Mouse (Mus musculus) frontal cortex, postnatal 36 days (tissue): ENCODE measurements around the gene Hoxb2.
A peak's percentile ranks its signal among the peaks of the same experiment; 100 is the strongest.

Experiments used
- DNase-seq, 2 experiments: peaks; one replicate each; pipeline ENCODE4 v3.0.0; 2022; ENCODE audit warnings: low spot score in 2 of 2

Hoxb2 gene

DNA sequence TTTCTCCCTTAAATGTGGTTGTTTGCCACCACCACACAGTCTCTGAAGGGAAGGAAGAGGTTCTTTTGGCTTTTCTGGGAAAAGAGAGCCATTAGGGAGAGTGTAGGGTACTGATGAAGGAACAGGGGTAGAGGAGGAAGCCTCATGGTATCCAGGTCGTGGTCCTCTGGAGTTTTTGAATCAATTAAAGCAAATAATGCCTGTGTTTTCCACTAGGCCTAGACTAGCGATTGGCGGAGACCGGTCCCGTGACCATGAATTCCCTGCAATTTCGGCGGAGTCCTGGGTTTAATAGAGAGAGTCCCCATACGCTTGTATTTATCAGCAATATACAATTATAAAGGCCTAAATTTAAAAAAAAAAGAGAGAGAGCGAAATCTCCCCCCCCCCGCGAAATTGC, 987 bp downstream of the Hoxb2 start:
- DNase-seq = no peak

DNA sequence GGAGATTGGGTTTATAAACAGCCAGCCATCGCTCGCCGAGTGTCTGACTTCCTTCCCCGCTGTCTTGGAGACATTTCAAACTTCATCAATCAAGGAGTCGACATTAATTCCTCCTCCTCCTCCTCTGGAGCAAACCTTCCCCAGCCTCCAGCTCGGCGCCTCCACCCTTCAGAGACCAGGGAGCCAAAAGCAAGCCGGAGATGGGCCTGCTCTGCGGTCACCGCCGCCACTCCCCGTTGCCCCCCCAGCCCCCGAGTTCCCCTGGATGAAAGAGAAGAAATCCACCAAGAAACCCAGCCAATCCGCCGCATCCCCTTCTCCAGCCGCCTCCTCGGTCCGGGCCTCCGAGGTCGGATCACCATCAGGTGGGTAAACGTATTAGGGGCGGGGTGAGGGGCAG, 1.5 kb downstream of the Hoxb2 start:
- no peak for DNase-seq

DNA sequence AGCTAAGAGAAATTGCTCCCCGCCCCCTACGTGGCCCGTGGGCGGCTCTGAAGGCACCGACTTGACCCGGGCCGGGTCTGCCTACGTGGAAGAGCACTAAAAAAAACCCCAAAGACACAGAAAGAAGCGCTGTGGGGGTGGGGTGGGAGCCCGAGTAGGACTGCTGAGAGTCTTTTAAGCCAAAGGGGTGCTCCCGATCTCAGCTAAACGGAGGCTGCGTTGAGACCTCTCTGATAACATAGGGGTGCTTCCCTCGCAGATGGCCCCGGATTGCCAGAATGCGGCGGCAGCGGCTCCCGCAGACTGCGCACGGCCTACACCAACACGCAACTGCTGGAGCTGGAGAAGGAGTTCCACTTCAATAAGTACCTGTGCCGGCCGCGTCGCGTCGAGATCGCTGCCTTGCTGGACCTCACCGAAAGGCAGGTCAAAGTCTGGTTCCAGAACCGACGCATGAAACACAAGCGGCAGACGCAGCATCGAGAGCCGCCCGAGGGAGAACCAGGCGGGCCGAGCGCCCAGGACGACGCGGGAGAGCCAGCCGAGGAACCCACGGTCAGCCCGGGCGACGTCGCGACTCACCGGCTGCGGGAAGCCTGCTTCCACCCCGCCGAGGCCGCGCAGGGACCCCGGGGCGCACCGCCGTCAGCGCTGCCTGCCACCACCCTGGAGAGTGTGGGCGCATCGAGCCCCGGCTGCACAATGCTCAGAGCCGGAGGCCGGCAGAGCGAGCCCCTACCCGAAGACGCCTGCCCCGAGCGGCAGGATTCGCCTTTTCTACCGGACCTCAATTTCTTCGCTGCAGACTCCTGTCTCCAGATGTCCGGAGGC, 2.6 kb downstream of the Hoxb2 start:
- DNase-seq = peak in 1 of 2 experiments; percentile 4

DNA sequence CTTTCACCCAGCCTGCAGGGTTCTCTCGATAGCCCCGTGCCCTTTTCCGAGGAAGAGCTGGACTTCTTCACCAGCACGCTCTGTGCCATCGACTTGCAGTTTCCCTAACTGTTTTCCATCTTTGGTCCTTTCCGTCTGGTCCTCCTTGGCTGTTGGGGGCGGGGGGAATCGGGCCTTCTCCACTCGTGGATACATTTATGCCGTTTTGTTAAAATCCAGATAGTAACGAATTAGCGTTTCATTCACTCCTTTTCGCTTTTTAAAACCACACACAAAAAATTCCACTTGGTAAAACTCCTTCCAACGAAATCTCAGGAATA, 3.2 kb downstream of the Hoxb2 start:
- no peak for DNase-seq

DNA sequence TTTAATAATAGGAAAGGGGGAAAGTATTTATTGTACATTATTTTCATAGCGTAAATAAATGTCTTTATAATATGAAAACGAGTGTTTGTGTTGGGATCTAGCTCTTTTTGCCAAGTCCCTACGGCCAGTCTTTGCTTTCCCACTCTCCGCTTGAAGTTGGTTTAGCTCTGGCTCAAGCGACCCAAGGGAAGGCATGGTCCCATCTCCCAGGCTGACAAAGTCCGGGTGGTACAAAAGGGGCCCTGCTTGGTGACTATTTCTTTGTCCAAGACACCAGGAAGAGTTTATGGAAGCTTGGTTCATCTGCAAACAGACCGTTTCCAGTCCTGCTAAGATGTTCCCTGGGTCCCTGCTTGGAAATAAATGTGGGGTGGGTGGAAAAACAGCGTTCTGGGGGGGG, 3.6 kb downstream of the Hoxb2 start:
- DNase-seq = no peak

DNA sequence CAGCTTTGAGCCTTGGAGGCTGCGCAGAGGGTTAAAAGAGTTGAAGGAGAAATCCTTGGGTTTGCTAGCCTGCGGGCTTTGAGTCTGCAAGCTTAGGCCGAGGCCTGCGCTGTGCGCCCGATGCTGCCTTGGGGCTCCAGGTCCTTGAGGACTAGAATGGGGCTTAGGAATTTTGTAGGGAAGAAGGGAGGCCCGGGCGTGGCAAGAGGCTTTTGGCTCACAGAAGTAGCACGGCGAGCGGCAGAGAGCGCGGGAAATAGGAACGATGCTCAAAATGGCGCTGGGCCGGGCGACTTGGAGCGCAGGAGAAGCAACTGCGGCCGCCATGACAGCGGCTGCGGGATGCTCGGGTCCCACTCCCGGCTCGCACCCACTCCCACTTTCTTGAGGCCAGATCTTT, 4.1 kb downstream of the Hoxb2 start:
- no peak for DNase-seq

DNA sequence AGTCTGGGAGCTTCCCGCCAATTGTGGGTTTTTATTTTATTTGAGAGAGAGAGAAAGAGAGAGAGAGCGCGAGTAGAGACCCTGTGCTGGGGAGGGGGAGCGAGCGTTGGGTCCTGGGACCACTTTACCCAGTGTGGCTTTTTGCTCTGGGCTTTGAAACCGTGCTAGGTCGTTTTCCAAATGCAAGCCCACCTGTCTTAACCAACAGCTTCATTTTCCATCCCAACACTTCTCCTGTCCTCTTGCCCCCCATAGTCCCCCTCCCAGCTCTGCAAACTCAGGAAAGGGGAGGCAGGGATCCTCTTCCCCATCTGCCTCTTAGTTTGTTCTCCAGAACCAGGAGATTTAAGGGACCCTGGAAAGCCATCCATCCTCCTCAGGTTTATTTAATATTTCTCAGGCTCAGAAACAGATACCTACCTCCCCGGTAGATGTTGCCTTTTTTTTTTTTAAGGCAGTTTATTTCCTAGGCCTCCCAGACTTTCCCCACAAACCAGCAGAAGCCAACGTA, 4.5 kb downstream of the Hoxb2 start:
- no peak for DNase-seq

DNA sequence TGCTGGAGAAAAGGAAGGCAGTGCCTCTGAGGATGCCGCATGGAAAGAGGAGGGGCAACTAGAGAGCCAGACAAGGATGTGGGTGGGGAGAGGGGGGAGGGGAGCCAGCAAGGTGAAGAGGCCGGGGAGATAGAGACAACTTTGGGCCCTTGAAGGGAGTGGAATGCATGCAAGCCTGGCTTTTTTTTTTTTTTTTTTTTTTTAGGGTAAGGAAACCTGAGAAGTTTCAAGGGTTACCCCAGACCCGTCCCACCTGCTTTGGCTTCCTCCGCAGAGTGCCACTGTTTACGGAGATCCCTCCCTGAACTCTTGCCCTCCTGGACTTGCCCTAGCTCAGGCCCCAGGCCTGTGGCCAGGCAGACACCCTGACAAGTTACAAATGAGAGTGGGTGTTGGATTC, 13.5 kb downstream of the Hoxb2 start:
- no peak for DNase-seq

DNA sequence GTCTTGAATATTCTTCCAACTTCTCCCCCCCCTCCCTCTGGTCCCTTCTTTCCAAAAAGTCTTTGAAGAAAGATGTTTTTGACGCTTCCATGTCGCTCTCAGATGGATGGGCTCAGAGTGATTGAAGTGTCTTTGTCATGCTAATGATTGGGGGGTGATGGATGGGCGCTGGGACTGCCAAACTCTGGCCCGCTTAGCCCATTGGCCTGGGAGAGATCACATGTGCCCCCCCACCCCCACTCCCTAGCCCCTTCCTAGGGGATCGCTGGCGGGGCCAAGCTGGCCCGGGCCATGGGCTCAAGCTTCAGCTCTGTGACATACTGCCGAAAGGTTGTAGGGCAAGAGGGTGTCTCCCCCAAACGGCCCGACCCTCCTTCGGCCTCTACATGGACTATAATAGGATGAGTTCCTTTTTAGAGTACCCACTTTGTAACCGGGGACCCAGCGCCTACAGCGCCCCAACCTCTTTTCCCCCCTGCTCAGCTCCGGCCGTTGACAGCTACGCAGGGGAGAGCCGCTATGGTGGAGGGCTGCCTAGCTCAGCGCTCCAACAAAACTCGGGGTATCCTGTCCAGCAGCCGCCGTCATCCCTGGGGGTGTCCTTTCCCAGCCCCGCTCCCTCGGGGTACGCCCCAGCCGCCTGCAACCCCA, 15.2 kb downstream of the Hoxb2 start, which contains the start of gene Hoxb1:
Gene Hoxb1 (plus strand): TSS at position 312 of the 651 bp plus-strand sequence.
- DNase-seq = no peak

DNA sequence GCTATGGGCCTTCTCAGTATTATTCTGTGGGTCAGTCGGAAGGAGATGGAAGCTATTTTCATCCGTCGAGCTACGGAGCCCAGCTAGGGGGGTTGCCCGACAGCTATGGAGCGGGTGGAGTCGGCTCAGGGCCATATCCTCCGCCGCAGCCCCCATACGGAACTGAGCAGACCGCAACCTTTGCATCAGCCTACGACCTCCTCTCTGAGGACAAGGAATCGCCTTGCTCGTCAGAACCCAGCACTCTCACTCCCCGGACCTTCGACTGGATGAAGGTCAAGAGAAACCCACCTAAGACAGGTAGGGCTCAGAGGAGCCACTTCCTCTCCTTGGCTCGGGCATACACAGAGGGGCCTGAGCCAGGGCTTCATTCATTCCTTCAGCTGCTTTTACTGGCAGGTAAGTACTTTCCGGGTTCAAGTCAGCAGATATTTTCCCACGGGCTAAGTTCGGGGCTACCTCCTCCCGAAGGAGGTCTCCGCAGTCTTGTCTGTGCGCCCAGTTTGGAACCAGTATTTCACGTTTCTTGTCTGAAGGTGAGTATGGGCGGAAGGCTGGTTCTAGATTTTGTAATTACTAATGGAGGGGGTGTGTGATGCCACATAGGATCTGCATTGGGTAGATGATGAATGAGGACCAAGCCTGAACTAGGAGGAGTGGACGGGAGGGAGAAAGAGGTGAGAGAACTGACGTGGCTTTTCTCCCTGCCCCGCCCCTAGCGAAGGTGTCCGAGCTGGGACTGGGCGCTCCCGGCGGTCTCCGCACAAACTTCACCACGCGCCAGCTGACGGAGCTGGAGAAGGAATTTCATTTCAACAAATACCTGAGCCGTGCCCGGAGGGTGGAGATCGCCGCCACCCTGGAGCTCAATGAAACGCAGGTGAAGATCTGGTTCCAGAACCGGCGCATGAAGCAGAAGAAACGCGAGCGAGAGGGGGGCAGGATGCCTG, 16.0 kb downstream of the Hoxb2 start:
- no peak for DNase-seq

DNA sequence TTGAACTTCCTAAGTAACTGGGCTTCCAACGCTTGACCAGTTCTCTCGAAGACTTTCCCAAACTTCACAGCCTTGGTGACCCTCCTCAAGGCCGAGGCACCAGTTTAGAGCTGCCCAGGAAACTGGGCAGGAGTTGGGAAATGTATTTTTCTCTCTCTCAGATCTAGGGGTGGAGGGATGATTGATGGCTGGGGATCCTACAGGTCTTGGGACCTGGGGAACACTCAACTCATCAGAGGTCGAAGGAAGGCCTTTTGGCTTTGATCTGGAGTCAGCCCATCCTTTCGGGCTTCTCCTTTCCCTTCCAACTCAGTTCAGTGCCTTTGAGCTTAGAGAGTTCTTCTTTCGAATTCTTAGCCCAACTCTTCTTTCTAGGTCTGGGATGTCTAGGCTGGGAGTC, 16.8 kb downstream of the Hoxb2 start:
- DNase-seq = no peak

DNA sequence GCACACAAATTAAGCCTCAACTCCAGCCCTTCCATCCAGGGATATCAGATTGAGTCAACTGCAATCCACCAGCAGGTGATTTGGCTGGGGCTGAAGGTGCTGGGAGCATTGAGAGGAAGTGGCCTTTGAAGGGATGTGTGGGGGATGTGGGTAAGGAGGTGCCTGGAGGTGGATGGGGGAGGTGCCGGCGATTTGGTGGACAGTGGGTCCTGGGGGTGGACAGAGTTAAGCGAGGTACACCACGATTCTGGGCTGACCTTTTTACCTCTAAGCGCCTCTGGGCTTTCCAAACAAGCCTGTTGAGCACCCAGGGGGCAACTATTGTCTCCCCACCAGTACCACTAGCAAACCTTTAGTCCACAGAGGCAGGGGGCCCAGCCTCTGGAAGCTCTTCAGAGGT, 18.4 kb downstream of the Hoxb2 start:
- no peak for DNase-seq

DNA sequence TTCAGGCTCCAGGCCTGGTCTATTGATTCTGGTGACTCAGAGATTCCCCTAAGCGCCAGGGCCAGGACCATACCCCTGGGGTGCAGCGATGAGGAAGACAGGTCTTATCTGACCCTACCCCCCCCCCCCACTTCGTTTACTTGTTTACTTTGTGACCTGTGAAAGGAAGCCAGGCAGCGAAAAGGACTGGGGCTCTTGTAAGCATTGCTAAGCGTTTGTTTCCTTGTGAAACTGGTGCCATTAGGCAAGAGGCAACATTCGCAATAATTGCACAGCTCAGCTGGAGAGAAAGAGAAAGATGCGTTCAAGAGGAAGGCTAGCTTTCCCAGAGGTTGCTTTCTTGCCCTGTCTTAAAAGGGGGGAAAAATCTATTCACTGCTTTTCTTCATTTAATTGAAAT, 18.8 kb downstream of the Hoxb2 start:
- no peak for DNase-seq

DNA sequence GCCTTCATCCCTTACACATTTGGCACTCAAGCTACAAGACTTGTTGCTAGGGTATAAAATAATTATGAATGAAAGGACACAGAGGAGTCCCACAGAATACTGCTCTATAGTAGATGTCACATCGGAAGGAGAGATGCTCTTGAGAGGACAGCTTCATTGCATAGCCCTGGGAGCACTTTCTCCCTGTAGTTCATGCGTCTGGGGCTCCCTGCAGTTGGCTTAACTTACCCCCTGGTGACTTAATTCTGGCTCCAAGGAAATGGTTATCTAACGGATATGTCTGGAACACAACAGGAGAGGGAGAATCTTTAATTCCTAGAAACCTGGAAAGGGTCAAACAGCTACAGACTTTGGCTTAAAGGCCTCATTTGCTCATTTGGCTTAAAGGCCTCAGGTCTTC, 21.4 kb downstream of the Hoxb2 start:
- DNase-seq = no peak

DNA sequence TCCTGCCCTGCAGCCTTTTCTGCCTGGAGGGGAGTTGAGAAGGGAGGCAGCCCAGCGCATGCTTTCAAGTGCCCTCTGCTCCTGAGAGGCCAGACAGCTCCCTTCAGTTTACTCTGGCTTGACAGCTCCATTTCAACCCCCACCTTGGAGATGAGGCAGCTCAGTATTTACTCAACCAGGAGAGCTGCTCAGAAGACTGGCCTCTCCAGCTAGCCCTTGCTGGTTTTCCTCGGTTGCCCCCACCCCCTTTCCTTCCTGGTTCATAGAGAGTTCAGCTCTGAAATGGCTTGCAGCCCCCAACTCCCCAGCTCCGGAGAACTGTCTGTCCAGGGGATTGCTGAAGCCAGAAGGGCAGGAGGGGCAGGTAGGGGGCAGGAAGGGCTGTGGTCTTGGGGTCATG, 22.2 kb downstream of the Hoxb2 start:
- DNase-seq = no peak

DNA sequence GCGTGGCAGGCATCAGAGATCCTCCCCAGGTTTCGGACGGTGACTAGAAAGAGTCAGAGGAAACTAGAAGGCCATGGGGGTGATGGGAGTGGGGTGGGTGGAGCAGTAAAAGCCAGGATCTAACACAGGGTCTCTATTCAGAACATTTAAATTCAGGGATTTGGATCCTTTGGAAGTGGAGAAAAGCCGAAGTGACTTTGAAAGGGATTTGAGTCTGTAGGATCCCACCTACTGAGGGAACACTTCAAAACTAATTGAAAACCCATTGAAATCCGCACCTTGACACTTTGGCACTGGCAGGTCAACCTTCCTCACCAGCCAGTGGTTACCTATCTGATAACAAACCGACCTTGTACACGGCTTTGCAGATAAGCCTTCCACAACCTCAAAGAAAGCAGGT, 24.5 kb downstream of the Hoxb2 start:
- no peak for DNase-seq

DNA sequence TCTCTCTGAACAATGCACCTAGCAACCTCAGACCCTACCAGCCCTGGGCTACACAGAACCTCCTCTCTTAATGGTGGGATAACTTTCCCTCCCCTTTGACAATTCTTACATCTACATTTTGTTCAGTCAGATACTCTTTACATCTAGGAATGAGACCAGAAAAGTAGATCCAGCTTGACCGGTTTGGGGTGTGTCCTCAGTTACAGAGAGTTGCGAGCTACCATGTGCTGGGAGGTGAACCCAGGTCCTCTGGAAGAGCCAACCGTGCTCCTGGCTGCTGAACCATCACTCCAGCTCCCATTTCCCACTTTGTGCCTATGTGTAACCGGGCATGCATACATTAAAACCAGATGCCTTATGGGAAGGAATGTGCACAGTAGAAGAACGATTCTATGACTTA, 33.1 kb downstream of the Hoxb2 start:
- DNase-seq = no peak

DNA sequence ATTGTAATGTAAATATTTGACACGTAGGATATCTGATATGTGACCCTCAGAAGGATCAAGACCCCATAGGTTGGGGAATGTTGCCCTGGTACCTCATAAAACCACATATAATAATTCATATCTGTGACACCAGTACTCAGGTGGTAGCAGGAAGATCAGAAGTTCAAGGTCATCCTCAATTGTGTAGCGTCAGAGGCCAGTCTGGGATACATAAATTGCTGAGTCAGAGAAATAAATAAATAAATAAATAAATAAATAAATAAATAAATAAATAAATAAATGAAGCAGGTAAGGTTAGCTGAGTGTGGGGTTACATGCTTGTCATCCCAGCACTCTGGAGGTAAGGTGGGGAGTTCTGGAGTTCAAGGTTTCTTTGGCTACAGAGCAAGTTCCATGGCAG, 37.3 kb downstream of the Hoxb2 start:
- no peak for DNase-seq

DNA sequence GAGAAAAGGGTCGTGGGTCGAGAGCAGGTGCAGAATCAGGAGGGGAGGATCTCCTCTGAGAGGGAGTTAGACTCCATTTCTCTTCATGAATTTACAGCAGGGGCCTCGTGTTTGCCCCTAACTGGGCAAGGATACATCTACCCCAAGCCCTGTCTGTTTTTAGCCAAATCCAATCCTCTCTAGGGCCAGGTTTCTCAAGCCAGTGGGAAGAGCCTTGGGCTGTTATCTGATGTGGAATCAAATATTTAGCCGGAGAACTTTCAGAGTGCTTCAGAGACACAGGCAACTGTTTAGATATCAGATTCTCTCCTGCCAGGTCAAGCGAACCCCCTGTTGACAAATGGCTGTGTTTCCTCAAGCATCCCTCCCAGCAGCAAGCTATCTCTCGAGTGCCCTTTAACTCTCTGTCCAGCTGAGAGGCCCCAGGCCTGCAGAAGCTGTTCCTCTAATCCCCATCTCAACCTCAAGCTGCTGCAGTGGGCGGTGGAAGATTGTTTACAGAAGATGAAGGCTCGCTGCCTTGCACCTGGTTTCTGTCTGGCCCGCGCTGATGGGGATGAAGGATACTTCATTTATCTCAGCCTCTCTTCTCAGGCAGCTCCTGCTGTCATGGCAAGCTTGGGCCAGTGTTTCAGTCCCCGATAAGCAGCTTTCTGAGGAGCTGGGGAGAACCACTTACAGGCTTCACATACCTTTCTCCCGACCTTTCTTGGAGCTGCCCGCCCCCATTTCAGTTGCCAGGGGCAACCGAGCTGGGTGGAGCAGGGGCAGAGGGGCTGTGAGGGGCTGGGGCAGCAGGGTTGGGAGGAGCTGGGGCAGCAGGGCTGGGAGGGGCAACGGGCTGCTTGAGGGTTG, 46.7 kb downstream of the Hoxb2 start:
- DNase-seq = no peak

DNA sequence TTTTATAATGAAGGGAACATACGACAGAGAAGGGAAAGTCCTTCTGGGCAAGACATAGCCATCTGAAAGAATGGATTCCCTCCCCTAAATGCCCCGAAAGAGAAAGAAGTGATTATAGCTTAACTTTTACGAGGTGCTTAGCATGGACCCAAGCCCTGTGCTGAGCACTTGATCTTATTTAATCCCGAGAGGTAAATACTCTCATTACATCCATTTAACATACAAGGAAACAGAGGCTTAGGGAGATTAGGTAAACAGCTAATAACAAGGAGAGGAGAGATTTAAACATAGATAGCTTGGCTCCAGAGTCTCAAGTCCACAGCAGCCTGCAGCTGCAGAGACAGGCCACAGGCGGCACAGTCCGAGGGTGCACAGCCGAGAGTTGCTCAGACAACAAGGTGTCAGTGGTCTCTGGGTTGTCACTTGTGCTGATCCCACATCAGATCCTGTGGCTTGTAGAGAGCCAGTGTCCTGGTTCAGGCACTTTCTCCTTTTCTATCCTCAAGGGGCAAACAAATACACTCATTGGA, 47.5 kb downstream of the Hoxb2 start:
- DNase-seq = no peak

DNA sequence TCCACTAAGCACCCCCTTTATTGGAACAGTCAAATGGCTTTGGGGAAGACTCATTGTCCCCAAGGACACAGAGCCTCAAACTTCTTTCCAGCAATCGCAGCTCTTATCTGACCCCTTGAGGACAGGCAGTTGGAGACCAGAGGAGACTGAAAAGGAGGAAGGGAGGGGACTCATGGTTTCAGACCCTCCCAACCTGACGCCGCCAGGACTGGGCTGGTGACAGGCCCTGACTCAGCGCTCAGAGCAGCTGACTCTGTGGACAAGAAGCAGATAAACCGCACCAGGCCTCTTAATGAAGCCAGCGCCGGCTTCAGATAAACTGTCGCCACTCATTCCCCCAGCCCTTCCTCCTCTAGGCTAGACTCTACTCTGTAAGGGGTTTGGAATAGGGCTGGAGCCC, 49.6 kb downstream of the Hoxb2 start:
- no peak for DNase-seq
